Mouse (Mus musculus) neural tube, embryonic 15.5 days (tissue): ENCODE measurements at regions not wholly inside any gene's neighbourhood (a gene's known extent, or its start where the extent isn't known, plus 50 kb on each side); places are given as distances from the start of the nearest gene placed in this dataset.

Experiments
- ATAC-seq: fragments of 200-750 bp; cut with Nextera tagmentation; 2 replicates; pipeline ENCODE4 v1.8.0; 2017; ENCODE audit warnings: mild to moderate bottlenecking, moderate TSS enrichment, moderate library complexity; ENCODE audit not compliant: low FRiP score
- H3K27ac ChIP-seq: fragments of 300-500 bp; sonication (generic); replicated peaks from 2 replicates; pipeline ENCODE4 v1.5.1; 2015; ENCODE audit warnings: mild to moderate bottlenecking, inconsistent platforms
- H3K27me3 ChIP-seq: fragments of 300-500 bp; sonication (generic); replicated peaks from 2 replicates; pipeline ENCODE4 v1.6.1; 2015; ENCODE audit warnings: inconsistent platforms
- H3K36me3 ChIP-seq: fragments of 300-500 bp; sonication (generic); 2 replicates; pipeline ENCODE4 v1.6.1; 2015; ENCODE audit warnings: inconsistent platforms
- H3K4me1 ChIP-seq: fragments of 300-500 bp; sonication (generic); 2 replicates; pipeline ENCODE4 v1.6.1; 2015; ENCODE audit warnings: inconsistent platforms
- H3K4me2 ChIP-seq: fragments of 300-500 bp; sonication (generic); 2 replicates; pipeline ENCODE4 v1.6.1; 2015; ENCODE audit warnings: inconsistent platforms, mild to moderate bottlenecking, moderate library complexity
- H3K4me3 ChIP-seq: fragments of 300-500 bp; sonication (generic); replicated peaks from 2 replicates; pipeline ENCODE4 v1.5.1; 2015; ENCODE audit warnings: mild to moderate bottlenecking, inconsistent platforms
- H3K9ac ChIP-seq: fragments of 300-500 bp; sonication (generic); replicated peaks from 2 replicates; pipeline ENCODE4 v1.6.1; 2015; ENCODE audit warnings: mild to moderate bottlenecking, inconsistent platforms
- H3K9me3 ChIP-seq: fragments of 300-500 bp; sonication (generic); replicated peaks from 2 replicates; pipeline ENCODE4 v1.6.1; 2016; ENCODE audit warnings: inconsistent platforms
- WGBS: fragments of 180-500 bp; shearing (Covaris S2); methylation state at CpG from one replicate; pipeline ENCODE4 v1.1.7; 2015; ENCODE audit warnings: mixed read lengths; 5-methylcytosine and 5-hydroxymethylcytosine counted together

GRCm38 (mm10) chr8:92607604-92608003, 66.5 kb upstream of the Irx6 start:
- ATAC-seq, result no peak
- Histone ChIP-seq H3K9me3 (no peaks in the 10 kb centered on the region), H3K27me3 (no peaks in the 10 kb centered on the region), H3K9ac (no peak overlapping the region), H3K4me1 (peaks cover 6% of the 10 kb centered on the region; the same call in 1 of the 2 replicates), H3K36me3 (no peaks in the 10 kb centered on the region), H3K4me3 (no peak overlapping the region), H3K27ac (no peak overlapping the region), H3K4me2 (no peak overlapping the region)
- WGBS, result 90% methylated on average over 6 of the region's 6 CpGs

- Histone ChIP-seq H3K9ac (no peak overlapping the region), H3K9me3 (no peaks in the 10 kb centered on the region; the same call in 1 of the 2 replicates), H3K4me1 (peaks cover 6% of the 10 kb centered on the region; the same call in 1 of the 2 replicates), H3K36me3 (no peaks in the 10 kb centered on the region), H3K27me3 (no peaks in the 10 kb centered on the region), H3K4me3 (no peak overlapping the region), H3K4me2 (no peak overlapping the region), H3K27ac (no peak overlapping the region)
- no peak for ATAC-seq
- 80% methylated on average over 2 of the region's 2 CpGs for WGBS
Measured at GRCm38 (mm10) chr8:92609908-92610307, 64.2 kb upstream of the Irx6 start.

- no peak for ATAC-seq
- WGBS, result 48% methylated on average over 6 of the region's 6 CpGs
- H3K27me3 ChIP-seq, result no peaks in the 10 kb centered on the region
- peaks cover 6% of the 10 kb centered on the region; the same call in 1 of the 2 replicates for H3K4me1 ChIP-seq
- H3K9me3 ChIP-seq, result no peaks in the 10 kb centered on the region; the same call in 1 of the 2 replicates
- H3K4me3 ChIP-seq, result no peak overlapping the region
- H3K9ac ChIP-seq, result no peak overlapping the region
- no peaks in the 10 kb centered on the region for H3K36me3 ChIP-seq
- no peak overlapping the region for H3K27ac ChIP-seq
- H3K4me2 ChIP-seq, result no peak overlapping the region
Measured at GRCm38 (mm10) chr8:92610487-92611059, 63.5 kb upstream of the Irx6 start.

- H3K9ac ChIP-seq, result no peak overlapping the region
- H3K27ac ChIP-seq, result no peak overlapping the region
- H3K27me3 ChIP-seq, result 0 out of 2 replicates have a peak, but pooled peaks cover 2% of the 10 kb centered on the region
- no peak overlapping the region for H3K4me2 ChIP-seq
- H3K9me3 ChIP-seq, result no peaks in the 10 kb centered on the region; the same call in 1 of the 2 replicates
- H3K36me3 ChIP-seq, result no peaks in the 10 kb centered on the region
- peaks cover 6% of the 10 kb centered on the region; the same call in 1 of the 2 replicates for H3K4me1 ChIP-seq
- 50% methylated on average over 4 of the region's 4 CpGs for WGBS
- no peak overlapping the region for H3K4me3 ChIP-seq
- no peak for ATAC-seq
Measured at GRCm38 (mm10) chr8:92613486-92613885, 60.6 kb upstream of the Irx6 start.

- Histone ChIP-seq H3K4me1 (no peaks in the 10 kb centered on the region), H3K4me3 (no peak overlapping the region), H3K9ac (no peak overlapping the region), H3K27ac (no peak overlapping the region), H3K27me3 (0 out of 2 replicates have a peak, but pooled peaks cover 6% of the 10 kb centered on the region), H3K4me2 (no peak overlapping the region), H3K36me3 (no peaks in the 10 kb centered on the region), H3K9me3 (no peaks in the 10 kb centered on the region; the same call in 1 of the 2 replicates)
- WGBS, result 63% methylated on average over 10 of the region's 10 CpGs
- no peak for ATAC-seq
Measured at GRCm38 (mm10) chr8:92616341-92617115, 57.6 kb upstream of the Irx6 start.

GRCm38 (mm10) chr8:92618281-92618680, 55.8 kb upstream of the Irx6 start:
- no peak overlapping the region for H3K27ac ChIP-seq
- no peak for ATAC-seq
- H3K9me3 ChIP-seq, result no peaks in the 10 kb centered on the region; the same call in 1 of the 2 replicates
- no peak overlapping the region for H3K4me3 ChIP-seq
- no peak overlapping the region for H3K4me2 ChIP-seq
- H3K36me3 ChIP-seq, result no peaks in the 10 kb centered on the region
- 67% methylated on average over 14 of the region's 14 CpGs for WGBS
- H3K4me1 ChIP-seq, result no peaks in the 10 kb centered on the region
- H3K27me3 ChIP-seq, result 0 out of 2 replicates have a peak, but pooled peaks cover 6% of the 10 kb centered on the region
- no peak overlapping the region for H3K9ac ChIP-seq
